Mouse (Mus musculus): ENCODE data around the gene Adamts6.

DNA sequence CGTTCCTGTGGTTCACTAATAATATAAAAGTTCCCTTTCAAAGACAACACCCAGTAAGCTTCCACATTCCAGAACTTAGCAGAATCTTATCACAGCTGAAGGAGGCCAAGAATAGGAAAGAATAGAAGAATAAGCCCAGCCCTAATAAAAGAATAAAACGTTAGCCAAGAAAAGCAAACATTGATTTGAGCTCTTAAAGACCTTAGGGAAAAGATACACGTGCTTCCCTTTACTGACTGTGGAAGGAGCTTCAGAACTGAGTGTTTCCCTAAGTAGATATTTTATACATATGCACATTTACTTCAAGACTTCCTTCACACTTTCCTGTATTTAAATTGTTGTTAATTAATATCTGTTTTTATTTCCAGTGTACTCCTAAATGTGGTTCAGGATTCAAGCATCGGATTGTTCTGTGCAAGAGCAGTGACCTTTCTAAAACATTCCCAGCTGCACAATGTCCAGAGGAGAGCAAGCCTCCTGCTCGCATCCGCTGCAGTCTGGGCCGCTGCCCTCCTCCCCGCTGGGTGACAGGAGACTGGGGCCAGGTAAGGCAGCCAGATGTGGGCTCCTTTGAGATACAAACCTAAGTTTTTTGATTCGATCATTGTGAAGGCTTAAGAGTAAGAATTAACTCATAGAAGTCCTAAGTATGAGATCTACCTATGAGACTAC, 188.8 kb downstream of the Adamts6 start:
- TF ChIP-seq GATA1 (IDR thresholded peaks at IDR 0.05; ENCODE audit: low read length) (no peak), TAL1 (IDR thresholded peaks at IDR 0.05; ENCODE audit: low read length) (no peak)
